Mouse (Mus musculus): Measurements from ENCODE around the gene Olfr1381. TPM values are rescaled to one million over a fixed set of nuclear protein-coding genes. Genes with fewer than 3 reads are reported as not detected.
"Not testable (repeated sequence)": the region's sequence is repeated elsewhere in the genome, so short reads cannot be mapped to it uniquely, and the experiment has no call there.

The Olfr1381 gene
- not detected in 2 replicates for polyA plus RNA-seq (2015; fragmentation: Nextera tagmentation; extraction: Ambion mirVana)

DNA sequence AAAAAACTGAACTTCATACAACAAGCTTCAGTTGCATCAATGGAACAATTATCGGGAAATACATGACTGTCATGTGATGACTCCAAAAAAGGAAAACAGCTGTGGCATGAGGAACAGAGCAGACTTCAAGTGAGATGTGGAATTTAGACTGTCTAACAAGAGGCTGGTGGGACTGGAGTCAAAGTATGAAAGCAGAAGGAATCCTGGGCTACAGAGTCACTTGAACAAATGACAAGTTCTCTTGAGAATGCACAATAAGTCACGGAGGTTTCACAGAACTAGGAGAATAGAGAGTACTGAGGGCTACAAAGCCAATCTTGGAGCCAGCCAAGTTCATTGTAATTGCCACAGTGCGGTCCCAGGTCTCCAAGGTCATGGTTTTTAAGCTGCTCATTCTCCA, at the start of gene Olfr1381:
Gene Olfr1381, plus strand, starts transcription at position 301 of the 400 bp plus-strand sequence.
- H3K27me3 ChIP-seq; H3K27ac ChIP-seq (replicated peaks); H3K9me3 ChIP-seq; H3K36me3 ChIP-seq; H3K4me2 ChIP-seq (replicated peaks); H3K4me1 ChIP-seq; H3K4me3 ChIP-seq; H3K9ac ChIP-seq (replicated peaks); ATAC-seq (replicated peaks): not testable (repeated sequence)
- WGBS = 71% methylated on average over 3 of the region's 3 CpGs

DNA sequence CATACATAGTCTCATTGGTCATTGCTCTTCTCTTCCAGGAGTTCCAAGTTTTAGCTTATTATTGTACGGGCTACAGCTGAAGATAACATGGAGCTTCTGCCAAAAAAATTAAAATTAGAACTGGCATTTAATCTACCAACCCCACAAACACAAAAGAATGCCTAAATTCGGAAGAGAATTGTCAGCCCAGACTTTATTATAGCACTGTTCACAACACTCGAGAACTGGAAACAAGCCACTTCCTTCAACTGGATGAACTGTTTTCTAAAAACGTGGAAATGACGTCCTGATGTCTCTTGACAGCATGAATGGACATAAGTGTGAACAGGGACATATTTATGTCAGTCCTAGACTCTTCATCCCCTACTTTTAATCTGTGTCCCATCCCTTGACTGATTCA, 25.2 kb upstream of the Olfr1381 start:
- H3K27me3 ChIP-seq = no peaks in the 10 kb centered on the region
- H3K4me1 ChIP-seq = no peaks in the 10 kb centered on the region
- no peaks in the 10 kb centered on the region for H3K9me3 ChIP-seq
- no peak overlapping the region for H3K27ac ChIP-seq (replicated peaks)
- H3K9ac ChIP-seq (replicated peaks) = no peak overlapping the region
- ATAC-seq (replicated peaks) = no peak
- H3K36me3 ChIP-seq = no peaks in the 10 kb centered on the region
- 72% methylated on average over 5 of the region's 5 CpGs for WGBS
- no peak overlapping the region for H3K4me3 ChIP-seq
- H3K4me2 ChIP-seq (replicated peaks) = no peak overlapping the region

DNA sequence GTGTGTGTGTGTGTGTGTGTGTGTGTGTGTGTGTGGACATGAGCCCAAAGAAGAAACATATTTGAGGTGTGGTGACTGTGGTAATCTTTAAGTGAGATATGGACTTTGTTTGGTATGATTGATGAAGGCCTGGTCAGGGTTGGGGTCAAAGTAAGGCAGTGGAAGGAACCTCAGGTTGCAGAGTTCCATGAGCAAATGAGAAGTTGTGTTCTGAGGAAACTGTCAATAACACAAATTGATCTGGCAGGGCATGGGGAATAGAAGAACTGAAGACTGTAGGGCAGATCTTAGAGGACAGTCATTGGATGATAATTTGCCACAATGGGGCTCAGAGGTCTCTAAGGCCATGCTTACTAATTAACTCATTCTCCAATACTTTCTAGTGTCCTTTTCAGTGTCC, 23.9 kb upstream of the Olfr1381 start, which contains the start of gene Olfr1383:
Gene Olfr1383, plus strand, starts transcription at position 301 of the 400 bp plus-strand sequence.
- Histone ChIP-seq H3K36me3 (no peaks in the 10 kb centered on the region), H3K4me1 (no peaks in the 10 kb centered on the region), H3K9ac (replicated peaks) (no peak within 1 kb of the TSS), H3K27me3 (no peaks in the 10 kb centered on the region), H3K4me2 (replicated peaks) (no peak within 1 kb of the TSS), H3K27ac (replicated peaks) (no peak within 1 kb of the TSS), H3K4me3 (no peak within 1 kb of the TSS), H3K9me3 (no peaks in the 10 kb centered on the region)
- ATAC-seq (replicated peaks) = no peak

DNA sequence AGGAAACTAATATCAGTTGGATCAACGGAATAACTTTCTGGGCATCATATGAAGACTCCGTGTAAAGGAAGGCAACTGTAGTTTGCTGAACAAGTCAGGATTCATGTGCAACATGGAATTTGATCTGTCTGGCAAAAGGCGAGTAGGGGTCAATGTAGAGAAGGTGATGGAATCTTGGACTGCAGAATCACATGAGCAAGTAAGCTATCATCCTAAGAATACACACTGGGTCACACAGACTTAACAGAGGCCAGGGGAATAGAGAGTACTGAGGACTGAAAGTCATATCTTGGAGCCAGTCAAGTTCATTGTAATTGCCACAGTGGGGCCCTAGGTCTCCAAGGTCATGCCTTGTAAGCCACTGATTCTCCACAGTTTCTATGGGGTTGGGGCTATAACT, 15.3 kb upstream of the Olfr1381 start, which contains the start of gene Olfr1382:
Gene Olfr1382, plus strand, starts transcription at position 301 of the 400 bp plus-strand sequence.
- WGBS = 86% methylated on average over 3 of the region's 3 CpGs
- H3K4me3 ChIP-seq = no peak within 1 kb of the TSS
- no peak within 1 kb of the TSS for H3K4me2 ChIP-seq (replicated peaks)
- no peak within 1 kb of the TSS for H3K27ac ChIP-seq (replicated peaks)
- no peaks in the 10 kb centered on the region for H3K4me1 ChIP-seq
- H3K9me3 ChIP-seq = no peaks in the 10 kb centered on the region
- ATAC-seq (replicated peaks) = no peak
- H3K9ac ChIP-seq (replicated peaks) = no peak within 1 kb of the TSS
- H3K36me3 ChIP-seq = no peaks in the 10 kb centered on the region
- H3K27me3 ChIP-seq = no peaks in the 10 kb centered on the region

DNA sequence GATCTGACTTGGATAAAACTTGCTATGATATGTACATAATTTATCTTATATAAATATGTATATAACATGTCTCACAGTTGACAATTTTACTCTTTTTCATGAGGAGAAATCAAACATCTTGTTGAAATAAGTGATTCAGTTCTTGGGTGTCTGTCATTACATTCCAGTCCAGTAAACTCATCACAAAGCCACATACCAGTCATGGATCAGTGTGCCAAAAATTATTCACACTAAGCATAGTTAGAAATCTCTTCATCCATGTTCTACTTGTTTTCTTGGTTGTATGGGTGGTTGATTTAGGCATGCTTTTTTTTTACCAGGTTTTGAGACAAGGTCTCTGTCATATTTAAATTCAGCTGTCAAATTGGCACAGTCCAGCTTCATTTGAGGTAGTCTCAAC, 10.5 kb upstream of the Olfr1381 start:
- no peaks in the 10 kb centered on the region for H3K4me1 ChIP-seq
- no peaks in the 10 kb centered on the region for H3K9me3 ChIP-seq
- no peak overlapping the region for H3K9ac ChIP-seq (replicated peaks)
- no peaks in the 10 kb centered on the region for H3K36me3 ChIP-seq
- no peak for ATAC-seq (replicated peaks)
- no peaks in the 10 kb centered on the region for H3K27me3 ChIP-seq
- no peak overlapping the region for H3K27ac ChIP-seq (replicated peaks)
- no peak overlapping the region for H3K4me3 ChIP-seq
- no peak overlapping the region for H3K4me2 ChIP-seq (replicated peaks)

DNA sequence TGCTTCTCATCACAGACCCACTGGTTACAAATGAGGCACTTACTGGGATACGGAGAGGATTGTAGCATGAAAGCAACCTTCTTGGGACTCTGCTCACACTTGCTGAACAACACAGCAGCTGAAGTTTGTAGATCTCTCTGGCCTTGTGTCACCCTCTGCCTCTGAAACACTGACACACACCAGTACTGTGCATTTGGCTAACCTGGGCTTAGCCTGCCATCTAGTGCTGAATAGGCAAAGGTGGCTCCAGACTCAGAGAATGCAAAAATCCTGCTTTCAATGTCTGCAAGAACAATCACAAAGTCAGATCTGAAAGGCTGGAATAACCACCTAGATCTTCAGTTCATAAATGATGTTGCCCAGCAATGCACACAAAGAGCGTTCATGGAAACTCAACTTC, 6.6 kb upstream of the Olfr1381 start:
- not testable (repeated sequence) for H3K27ac ChIP-seq (replicated peaks); H3K4me1 ChIP-seq; H3K9ac ChIP-seq (replicated peaks); ATAC-seq (replicated peaks); H3K27me3 ChIP-seq; H3K9me3 ChIP-seq; H3K4me3 ChIP-seq; H3K36me3 ChIP-seq; H3K4me2 ChIP-seq (replicated peaks)
- WGBS = 93% methylated on average over 2 of the region's 2 CpGs

DNA sequence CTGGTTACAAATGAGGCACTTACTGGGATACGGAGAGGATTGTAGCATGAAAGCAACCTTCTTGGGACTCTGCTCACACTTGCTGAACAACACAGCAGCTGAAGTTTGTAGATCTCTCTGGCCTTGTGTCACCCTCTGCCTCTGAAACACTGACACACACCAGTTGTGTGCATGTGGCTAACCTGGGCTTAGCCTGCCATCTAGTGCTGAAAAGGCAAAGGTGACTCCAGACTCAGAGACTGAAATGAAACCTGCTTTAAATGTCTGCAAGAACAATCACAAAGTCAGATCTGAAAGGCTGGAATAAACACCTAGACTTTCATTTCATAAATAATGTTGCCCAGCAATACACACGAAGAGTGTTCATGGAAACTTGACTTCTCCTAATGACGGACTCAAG, 10.8 kb downstream of the Olfr1381 start:
- 87% methylated on average over 3 of the region's 3 CpGs for WGBS
- not testable (repeated sequence) for H3K27me3 ChIP-seq, H3K9me3 ChIP-seq

DNA sequence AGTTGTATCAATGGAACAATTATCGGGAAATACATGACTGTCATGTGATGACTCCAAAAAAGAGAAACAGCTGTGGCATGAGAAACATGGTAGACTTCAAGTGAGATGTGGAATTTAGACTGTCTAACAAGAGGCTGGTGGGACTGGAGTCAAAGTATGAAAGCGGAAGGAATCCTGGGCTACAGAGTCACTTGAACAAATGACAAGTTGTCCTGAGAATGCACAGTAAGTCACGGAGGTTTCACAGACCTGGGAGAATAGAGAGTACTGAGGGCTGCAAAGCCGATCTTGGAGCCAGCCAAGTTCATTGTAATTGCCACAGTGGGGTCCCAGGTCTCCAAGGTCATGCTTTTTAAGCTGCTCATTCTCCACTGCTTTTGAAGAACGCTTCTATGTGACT, 13.3 kb downstream of the Olfr1381 start, which contains the start of gene Olfr1380:
Gene Olfr1380, plus strand, starts transcription at position 301 of the 400 bp plus-strand sequence.
- H3K4me2 ChIP-seq (replicated peaks); H3K27ac ChIP-seq (replicated peaks); H3K4me3 ChIP-seq; H3K4me1 ChIP-seq; H3K9me3 ChIP-seq; H3K27me3 ChIP-seq; ATAC-seq (replicated peaks); H3K9ac ChIP-seq (replicated peaks); H3K36me3 ChIP-seq: not testable (repeated sequence)
- 65% methylated on average over 5 of the region's 5 CpGs for WGBS

More for the DNA sequence above, 10.8 kb downstream of the Olfr1381 start:
- ATAC-seq (replicated peaks); H3K4me3 ChIP-seq; H3K9ac ChIP-seq (replicated peaks); H3K36me3 ChIP-seq; H3K27ac ChIP-seq (replicated peaks); H3K4me1 ChIP-seq; H3K4me2 ChIP-seq (replicated peaks): not testable (repeated sequence)

DNA sequence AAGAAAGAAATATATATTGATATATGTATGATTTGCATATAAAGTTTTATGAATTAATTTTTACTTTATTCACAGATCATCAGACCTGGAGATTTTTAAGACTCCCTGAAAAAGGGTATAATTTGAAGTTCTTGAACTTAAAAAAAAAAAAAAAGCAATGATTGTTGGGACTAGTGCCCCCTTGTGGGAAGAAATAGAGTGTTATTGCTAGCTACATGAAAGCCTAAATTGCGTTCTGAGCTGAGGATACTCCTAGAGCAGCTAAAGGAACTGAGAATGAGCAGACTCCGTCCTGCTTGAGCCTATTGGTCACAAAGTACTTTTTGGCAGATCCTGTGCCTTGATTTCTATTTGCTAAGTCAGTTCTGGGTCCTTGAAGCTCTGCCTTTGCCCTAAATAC, 31.8 kb downstream of the Olfr1381 start:
- H3K9ac ChIP-seq (replicated peaks); H3K4me1 ChIP-seq; H3K36me3 ChIP-seq; ATAC-seq (replicated peaks); H3K9me3 ChIP-seq; H3K4me3 ChIP-seq; H3K27ac ChIP-seq (replicated peaks); H3K4me2 ChIP-seq (replicated peaks); H3K27me3 ChIP-seq: not testable (repeated sequence)
- 36% methylated on average over 2 of the region's 2 CpGs for WGBS

DNA sequence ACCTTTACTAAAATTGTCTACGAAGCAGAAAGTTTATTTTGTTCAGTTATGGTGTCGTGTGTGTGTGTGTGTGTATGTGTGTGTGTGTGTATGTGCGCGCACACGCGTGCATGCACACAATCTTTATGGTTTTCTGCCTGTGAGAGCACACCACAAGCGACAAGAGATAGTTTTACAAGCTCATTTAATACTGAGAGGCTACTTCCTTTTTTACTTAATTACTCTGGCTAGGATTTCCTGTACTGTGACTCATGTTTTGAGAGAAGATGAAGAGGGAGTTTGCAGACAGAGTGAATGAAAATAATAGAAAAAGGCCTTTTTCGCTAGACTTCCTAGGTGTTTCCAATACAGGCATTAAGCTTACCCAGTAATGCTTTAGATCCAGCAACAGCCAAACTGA, 37.2 kb downstream of the Olfr1381 start:
- H3K4me1 ChIP-seq; H3K9ac ChIP-seq (replicated peaks); ATAC-seq (replicated peaks); H3K4me2 ChIP-seq (replicated peaks); H3K4me3 ChIP-seq; H3K27me3 ChIP-seq; H3K36me3 ChIP-seq; H3K9me3 ChIP-seq; H3K27ac ChIP-seq (replicated peaks): not testable (repeated sequence)
- 90% methylated on average over 8 of the region's 8 CpGs for WGBS

DNA sequence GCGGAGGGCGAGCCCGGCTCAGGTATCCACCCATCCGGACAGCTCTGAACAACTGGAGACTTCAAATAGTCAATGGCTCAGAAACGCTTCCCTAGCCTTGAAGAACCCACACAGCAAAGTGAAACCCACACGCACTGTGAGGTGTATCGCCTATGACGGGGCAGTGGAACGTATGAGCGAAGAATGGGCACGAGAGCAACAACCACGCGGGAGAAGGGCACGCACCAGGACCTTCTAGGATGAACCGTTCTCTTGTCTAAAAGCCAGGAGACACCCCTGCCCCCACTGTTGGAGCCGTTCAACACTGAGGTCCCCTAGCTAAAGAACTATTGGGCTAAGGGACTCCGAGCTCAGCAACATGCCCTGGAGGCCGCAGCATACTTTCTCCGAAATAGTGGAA, 47.0 kb downstream of the Olfr1381 start:
- Histone ChIP-seq H3K36me3 (no peaks in the 10 kb centered on the region), H3K9ac (replicated peaks) (no peak overlapping the region), H3K4me3 (no peak overlapping the region), H3K9me3 (no peaks in the 10 kb centered on the region), H3K4me2 (replicated peaks) (no peak overlapping the region), H3K27me3 (no peaks in the 10 kb centered on the region), H3K4me1 (no peaks in the 10 kb centered on the region), H3K27ac (replicated peaks) (no peak overlapping the region)
- no peak for ATAC-seq (replicated peaks)
- whole genome bisulfite sequencing = 92% methylated on average over 19 of the region's 19 CpGs

DNA sequence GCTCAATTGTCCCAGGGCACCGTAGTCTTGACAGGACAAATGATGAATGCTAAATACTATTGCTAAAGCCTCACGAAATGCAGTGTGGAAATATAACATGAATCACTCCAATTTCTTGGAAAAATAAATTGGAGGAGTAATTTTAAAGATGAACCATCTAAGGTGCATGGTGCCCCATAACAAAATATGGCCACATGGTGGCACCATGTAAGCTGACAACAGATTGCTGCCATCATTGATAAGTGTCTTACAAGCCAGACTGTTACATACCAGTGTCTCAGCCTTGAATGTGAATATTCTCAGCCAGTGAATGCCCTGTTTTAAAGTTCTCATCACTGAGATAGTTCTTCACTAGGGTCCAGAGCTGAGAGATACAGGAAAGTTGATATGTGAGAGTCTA, 53.9 kb downstream of the Olfr1381 start:
- not testable (repeated sequence) for H3K4me3 ChIP-seq; ATAC-seq (replicated peaks)

More for the DNA sequence above, 53.9 kb downstream of the Olfr1381 start:
- H3K4me2 ChIP-seq (replicated peaks); H3K4me1 ChIP-seq; H3K9me3 ChIP-seq; H3K36me3 ChIP-seq; H3K27me3 ChIP-seq; H3K9ac ChIP-seq (replicated peaks); H3K27ac ChIP-seq (replicated peaks): not testable (repeated sequence)
- 58% methylated on average over 2 of the region's 2 CpGs for WGBS
